Mouse (Mus musculus): ENCODE data around the gene Slc1a7. TPM values are rescaled to one million over a fixed set of nuclear protein-coding genes. Genes with fewer than 3 reads are reported as not detected.

Gene Slc1a7
- total RNA-seq, 1 experiment from 2014 or later: not detected

DNA sequence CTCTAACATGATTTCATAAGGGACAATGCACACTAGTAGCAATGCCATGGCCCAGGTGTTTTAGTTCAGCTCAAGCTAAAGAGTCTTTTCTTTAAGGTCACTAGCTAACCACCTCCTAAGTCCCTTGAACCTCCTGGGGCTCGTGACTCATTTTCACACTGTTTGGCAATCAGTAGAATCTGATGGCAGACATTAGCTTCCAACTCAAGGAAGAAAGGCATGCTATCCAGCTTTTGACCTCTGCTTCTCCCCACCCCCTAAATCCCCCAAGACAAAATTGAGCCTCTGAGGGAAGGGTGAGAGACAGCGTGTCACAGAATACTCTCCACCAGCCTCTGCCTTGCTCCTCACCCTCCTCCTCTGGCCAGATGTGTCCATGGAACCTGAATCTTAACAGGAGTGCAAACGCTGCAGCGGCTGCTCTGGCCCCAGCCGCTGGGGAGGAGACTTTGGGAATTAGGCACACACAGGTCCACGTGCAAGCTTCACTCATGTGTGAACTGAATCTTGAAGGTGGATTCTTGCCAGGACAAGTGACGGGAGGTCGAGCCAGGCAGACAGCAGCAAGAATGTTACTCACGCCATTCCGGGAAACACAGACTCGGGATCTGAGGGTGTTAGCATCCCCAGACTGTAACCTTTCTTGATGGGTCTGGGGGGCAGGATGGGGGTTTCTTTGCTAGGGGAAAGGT is 30.7 kb downstream of the Slc1a7 start:
- no peak for ATAC-seq (ENCODE audit: extremely low read depth, insufficient number of reproducible peaks, low FRiP score, poor library complexity, severe bottlenecking)

DNA sequence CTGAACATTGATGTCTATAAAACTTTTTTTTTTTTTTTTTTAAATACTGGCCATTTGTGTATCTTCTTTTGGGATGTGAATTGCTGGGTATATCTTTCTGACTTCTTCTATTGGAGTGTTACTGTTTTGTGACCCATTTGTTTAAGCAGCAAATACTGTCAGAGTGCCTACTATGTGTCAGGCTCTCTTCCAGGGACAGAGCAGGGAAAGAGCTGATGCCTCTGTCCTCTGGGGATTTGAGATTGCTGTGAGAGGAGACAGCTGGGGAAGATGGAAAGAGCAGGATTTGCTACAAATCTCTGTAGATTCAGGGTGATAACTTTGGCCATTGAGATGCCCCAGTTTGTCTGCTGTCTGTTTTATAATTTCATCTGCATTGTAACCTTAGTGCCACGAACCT is 31.2 kb downstream of the Slc1a7 start:
- no peak for ATAC-seq (ENCODE audit: extremely low read depth, insufficient number of reproducible peaks, low FRiP score, poor library complexity, severe bottlenecking)

GRCm38 (mm10) chr4:108005328-108005727 is 37.2 kb downstream of the Slc1a7 start:
- no peak for ATAC-seq (ENCODE audit: extremely low read depth, insufficient number of reproducible peaks, low FRiP score, poor library complexity, severe bottlenecking)

DNA sequence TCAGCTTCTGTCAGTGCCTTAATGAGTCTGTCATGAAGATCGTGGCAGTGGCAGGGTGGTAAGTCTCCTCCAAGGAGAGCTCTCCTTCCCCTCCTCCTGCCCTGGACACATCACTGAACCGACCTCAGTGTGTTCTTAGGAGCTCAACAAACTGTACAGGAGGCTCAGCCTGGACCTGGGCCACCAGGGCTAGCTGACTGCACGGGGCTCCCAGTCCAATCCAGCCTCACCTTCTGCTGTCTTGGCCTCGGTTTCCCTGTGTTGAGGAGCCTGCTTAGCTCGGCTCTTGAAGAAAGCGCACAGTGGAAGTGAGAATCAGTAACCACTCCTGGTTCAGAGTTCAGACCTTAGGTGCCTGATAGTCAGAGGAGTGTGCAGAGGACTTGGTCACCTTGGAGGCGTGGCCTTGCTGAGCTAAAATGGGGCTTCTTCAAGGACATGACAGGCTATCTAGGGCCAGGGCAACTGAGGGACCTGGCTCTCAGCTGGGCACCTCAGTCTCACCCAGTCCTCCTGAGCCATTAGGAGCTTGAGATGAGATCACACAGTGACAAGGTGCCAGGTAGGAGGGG is 39.5 kb downstream of the Slc1a7 start:
- no peak for ATAC-seq (ENCODE audit: extremely low read depth, insufficient number of reproducible peaks, low FRiP score, poor library complexity, severe bottlenecking)

GRCm38 (mm10) chr4:108008541-108008940 is 40.4 kb downstream of the Slc1a7 start:
- no peak for ATAC-seq (ENCODE audit: extremely low read depth, insufficient number of reproducible peaks, low FRiP score, poor library complexity, severe bottlenecking)

DNA sequence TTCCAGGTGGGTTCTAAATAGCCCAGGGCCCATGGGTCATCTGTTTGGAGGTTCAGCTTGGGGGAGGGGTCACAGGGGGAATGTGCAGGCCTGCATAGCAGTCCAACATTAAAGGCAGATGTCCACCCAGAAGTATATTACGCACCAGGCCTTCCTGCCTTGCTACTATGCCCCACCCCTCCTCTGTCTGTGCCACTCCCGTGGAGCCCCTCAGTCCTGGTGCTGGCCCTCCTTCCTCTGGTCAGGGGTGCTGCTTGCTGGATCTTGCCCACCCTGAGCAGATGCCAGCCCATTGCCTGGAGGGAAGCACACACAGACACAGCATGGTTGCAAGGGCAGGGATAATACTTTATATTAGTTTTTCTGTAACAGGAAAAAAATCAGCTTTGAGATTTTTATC is 46.3 kb downstream of the Slc1a7 start:
- no peak for ATAC-seq (ENCODE audit: extremely low read depth, insufficient number of reproducible peaks, low FRiP score, poor library complexity, severe bottlenecking)

- ATAC-seq (ENCODE audit: extremely low read depth, insufficient number of reproducible peaks, low FRiP score, poor library complexity, severe bottlenecking): no peak
Observed at GRCm38 (mm10) chr4:108015067-108015765, 47.1 kb downstream of the Slc1a7 start.

- ATAC-seq (ENCODE audit: extremely low read depth, insufficient number of reproducible peaks, low FRiP score, poor library complexity, severe bottlenecking): no peak
Observed at GRCm38 (mm10) chr4:108016321-108016720, 48.2 kb downstream of the Slc1a7 start.

- ATAC-seq (ENCODE audit: extremely low read depth, insufficient number of reproducible peaks, low FRiP score, poor library complexity, severe bottlenecking): no peak
Observed at GRCm38 (mm10) chr4:108017839-108018238, 49.7 kb downstream of the Slc1a7 start.

DNA sequence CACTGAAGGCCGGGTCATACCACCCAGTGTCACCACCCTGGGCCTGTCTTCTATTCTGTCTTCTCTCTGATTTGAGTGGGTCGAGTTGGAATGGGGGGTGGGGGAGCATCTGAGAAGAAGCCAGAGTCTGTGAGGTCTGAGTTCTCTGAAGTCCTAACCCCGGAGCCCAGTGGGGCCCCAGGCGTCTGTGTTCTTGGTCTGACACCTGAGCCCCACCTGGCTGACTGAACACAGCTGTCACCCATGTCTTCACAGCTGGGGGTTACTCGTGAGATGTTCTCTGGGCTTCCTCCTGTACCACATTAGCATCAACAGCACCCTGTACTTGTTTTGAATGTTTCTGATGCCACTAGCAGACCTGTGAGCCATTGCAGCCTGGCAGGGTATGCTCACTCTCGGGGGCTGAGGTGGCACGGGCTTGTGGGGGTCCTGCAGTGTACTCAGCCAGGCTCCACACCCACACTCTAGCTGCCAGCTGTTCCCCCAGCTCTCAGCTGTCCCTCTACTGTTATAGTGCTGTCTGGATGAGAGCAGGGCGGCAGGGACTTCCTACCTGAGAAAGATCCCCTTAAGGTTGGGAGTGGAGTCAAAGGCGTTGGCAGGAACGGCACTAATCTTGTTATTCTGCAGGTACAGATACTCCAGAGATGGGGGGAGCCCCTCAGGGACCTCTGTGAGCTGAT is 50.2 kb downstream of the Slc1a7 start:
- ATAC-seq (ENCODE audit: extremely low read depth, insufficient number of reproducible peaks, low FRiP score, poor library complexity, severe bottlenecking): no peak

DNA sequence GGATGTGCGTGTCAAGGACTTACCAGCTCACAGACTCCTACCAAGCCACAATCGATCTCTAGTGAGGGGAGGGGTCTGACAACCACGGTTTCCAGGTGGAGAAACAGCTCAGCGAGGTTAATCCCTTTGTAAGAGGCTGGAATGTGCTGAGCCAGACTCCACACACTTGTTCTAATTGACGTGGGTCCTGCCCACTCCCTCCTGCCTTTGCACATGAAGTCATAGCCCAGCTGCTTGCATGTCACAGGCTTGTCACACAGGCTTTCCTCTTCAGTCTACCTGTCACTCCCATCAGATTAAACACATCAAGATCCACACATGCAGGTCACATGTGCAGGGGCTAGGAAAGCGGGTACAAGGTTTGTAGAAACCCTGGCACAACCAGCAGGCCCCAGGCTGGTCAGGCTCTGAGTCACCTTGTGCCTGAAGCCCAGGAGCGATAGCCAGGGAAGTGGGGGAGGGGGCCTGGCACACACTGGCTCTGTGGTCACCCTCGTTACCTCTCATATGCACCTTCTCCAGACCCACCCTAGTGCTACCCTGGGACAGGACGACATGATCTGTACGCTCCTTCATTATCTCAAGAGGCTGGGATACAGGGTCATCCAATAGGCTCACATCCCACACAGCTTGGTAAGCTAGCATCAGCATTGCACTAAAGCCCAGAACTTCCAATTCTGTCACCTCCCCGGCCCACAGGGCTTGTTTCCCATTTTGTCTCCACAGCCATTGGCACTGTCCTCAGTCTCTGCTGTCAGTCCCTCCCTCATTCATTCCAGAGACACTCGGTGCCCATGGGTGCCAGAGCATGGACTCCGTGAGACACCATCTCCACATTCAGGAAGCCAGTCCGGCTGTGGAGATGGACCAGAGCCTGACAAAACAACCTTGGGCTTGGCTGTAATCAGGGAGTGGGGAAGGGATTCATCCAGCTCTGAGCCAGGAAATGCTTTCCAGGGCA is 51.1 kb downstream of the Slc1a7 start:
- no peak for ATAC-seq (ENCODE audit: extremely low read depth, insufficient number of reproducible peaks, low FRiP score, poor library complexity, severe bottlenecking)

GRCm38 (mm10) chr4:108020178-108020577 is 52.0 kb downstream of the Slc1a7 start:
- ATAC-seq (ENCODE audit: extremely low read depth, insufficient number of reproducible peaks, low FRiP score, poor library complexity, severe bottlenecking): no peak

DNA sequence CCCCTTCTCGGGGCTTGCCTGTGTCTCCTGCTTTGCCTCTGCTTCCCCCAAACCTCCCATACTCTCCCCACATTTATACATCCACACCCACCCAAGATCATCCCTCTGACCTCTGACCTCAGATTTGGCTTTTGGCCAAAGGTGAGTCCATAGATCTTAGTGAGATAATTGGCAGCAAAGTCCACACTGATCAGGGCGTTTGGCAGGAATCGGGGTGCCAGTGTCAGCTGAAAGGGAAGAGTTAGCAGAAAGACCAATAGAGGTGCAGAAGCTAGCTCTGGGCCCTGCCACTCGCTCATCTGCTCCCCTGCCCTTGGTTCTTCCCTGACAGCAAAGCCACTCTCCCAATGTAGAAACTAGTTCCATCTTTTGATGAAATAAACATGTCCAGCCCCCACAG is 55.1 kb downstream of the Slc1a7 start:
- ATAC-seq (ENCODE audit: extremely low read depth, insufficient number of reproducible peaks, low FRiP score, poor library complexity, severe bottlenecking): no peak

DNA sequence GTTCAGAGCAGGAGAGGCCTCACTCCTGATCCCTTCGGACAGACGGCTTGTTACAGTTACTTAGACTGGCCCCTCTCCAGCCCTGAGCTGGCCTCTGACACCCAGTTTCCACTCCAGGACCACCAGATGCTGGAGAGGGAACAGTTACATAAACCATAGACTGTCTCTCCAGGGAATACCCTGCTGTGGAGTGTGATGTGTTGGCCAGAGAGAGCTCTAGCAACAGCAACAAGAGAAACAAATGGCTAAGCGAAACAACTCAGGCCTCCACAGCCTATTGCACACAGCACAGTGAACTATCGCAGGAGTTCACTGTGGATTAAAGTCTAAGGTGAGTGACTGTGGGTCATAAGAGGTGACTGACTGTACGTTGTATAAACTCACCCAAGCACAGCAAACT is 56.5 kb downstream of the Slc1a7 start:
- ATAC-seq (ENCODE audit: extremely low read depth, insufficient number of reproducible peaks, low FRiP score, poor library complexity, severe bottlenecking): no peak

DNA sequence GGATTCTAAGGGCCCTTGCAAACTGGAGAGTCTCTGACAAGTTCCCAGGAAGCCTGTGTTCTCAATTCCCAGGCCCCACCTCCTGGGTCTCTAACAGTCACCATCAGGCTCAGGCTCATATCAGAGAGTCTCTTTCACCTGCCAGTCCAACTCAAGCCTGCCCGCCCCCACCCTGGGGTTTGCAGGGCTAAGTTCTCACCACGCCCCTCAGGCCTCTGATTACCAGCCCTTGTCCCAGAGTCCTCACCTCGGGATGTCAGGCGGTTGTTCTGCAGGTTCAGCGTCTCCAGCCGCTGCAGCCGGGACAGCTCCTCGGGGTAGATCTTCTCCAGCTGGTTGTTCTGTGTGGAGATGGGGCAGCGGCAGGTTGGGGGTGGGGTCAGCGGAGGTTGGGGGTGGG is 57.1 kb downstream of the Slc1a7 start:
- no peak for ATAC-seq (ENCODE audit: extremely low read depth, insufficient number of reproducible peaks, low FRiP score, poor library complexity, severe bottlenecking)

- ATAC-seq (ENCODE audit: extremely low read depth, insufficient number of reproducible peaks, low FRiP score, poor library complexity, severe bottlenecking): no peak
Observed at GRCm38 (mm10) chr4:108026193-108026592, 58.1 kb downstream of the Slc1a7 start.

DNA sequence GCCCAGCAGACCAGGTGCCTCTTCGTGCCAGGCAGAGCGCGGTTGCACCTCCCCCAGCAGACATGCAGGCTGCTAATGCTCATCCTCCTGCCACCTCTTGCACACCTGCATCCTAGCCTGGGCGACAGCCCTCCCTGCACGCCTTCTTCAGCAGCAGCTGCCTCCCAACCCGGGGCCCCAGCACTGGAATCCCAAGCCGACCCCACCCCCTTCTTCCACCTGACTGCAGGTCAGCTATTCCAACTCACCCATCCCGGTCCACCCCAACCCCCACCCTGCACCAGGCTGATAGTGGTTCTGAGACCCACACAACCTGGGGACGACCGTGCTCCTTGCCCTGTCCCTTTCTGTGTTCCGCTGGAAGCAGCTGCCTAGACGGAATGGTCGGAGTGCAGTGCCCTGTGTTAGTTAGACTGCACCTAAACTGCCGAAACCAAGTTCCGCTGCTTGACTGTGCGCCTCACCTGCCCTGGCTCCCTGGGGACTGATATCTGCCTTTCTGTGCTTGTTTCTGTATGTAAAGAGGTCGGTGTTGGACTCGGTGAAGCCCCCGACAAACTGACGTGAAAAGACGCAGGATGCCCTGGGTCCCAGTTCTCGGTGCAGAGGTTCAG is 62.9 kb downstream of the Slc1a7 start:
- no peak for ATAC-seq (ENCODE audit: extremely low read depth, insufficient number of reproducible peaks, low FRiP score, poor library complexity, severe bottlenecking)

Measured in neutrophil, adult 5-6 weeks (primary cell).